Mouse (Mus musculus) intestine, postnatal 0 days (tissue): ENCODE results near the gene Itpr1. TPM values are rescaled to one million over a fixed set of nuclear protein-coding genes. Genes with fewer than 3 reads are reported as not detected.

ENCODE experiments used
- ATAC-seq: fragments of 200-750 bp; cut with Nextera tagmentation; 2 replicates; pipeline ENCODE4 v1.8.0; 2017; ENCODE audit warnings: mild to moderate bottlenecking, moderate TSS enrichment, moderate library complexity
- H3K27ac ChIP-seq: fragments of 300-500 bp; sonication (generic); 2 replicates; pipeline ENCODE4 v1.5.1; 2014; ENCODE audit warnings: mild to moderate bottlenecking, low read depth, low read length, moderate library complexity
- H3K27me3 ChIP-seq: fragments of 300-500 bp; sonication (generic); replicated peaks from 2 replicates; pipeline ENCODE4 v1.6.1; 2014; ENCODE audit warnings: low read length, mixed read lengths; ENCODE audit not compliant: control insufficient read depth, insufficient read depth
- H3K36me3 ChIP-seq: fragments of 300-500 bp; sonication (generic); 2 replicates; pipeline ENCODE4 v1.6.1; 2014; ENCODE audit warnings: mild to moderate bottlenecking, moderate library complexity; ENCODE audit not compliant: control insufficient read depth, insufficient read depth
- H3K4me1 ChIP-seq: fragments of 300-500 bp; sonication (generic); replicated peaks from 2 replicates; pipeline ENCODE4 v1.6.1; 2014; ENCODE audit warnings: antibody characterized with exemption, low read length, mixed read lengths; ENCODE audit not compliant: control insufficient read depth, insufficient read depth
- H3K4me2 ChIP-seq: fragments of 300-500 bp; sonication (generic); replicated peaks from 2 replicates; pipeline ENCODE4 v1.6.1; 2014; ENCODE audit warnings: low read depth, mild to moderate bottlenecking, moderate library complexity
- H3K4me3 ChIP-seq: fragments of 300-500 bp; sonication (generic); 2 replicates; pipeline ENCODE4 v1.5.1; 2014; ENCODE audit warnings: low read depth, low read length
- H3K9ac ChIP-seq: fragments of 300-500 bp; sonication (generic); 2 replicates; pipeline ENCODE4 v1.6.1; 2014; ENCODE audit warnings: mild to moderate bottlenecking, low read depth, low read length
- H3K9me3 ChIP-seq: fragments of 300-500 bp; sonication (generic); 2 replicates; pipeline ENCODE4 v1.6.1; 2016; ENCODE audit warnings: mixed run types; ENCODE audit not compliant: control insufficient read depth
- CTCF ChIP-seq: sonication (generic); IDR thresholded peaks from 2 replicates; pipeline ENCODE4 v1.5.1; 2016; ENCODE audit warnings: low read depth, mild to moderate bottlenecking, control low read depth, antibody characterized with exemption, moderate library complexity
- WGBS: fragments of 180-500 bp; shearing (Covaris S2); extraction: QIAGEN DNeasy Blood & Tissue Kit; methylation state at CpG from one replicate; pipeline ENCODE4 v1.1.7; 2014; 5-methylcytosine and 5-hydroxymethylcytosine counted together
- polyA plus RNA-seq: library from polyadenylated mRNA; unstranded; fragments of >200 nt; fragmentation: Nextera tagmentation; extraction: Ambion mirVana; gene quantifications from 2 replicates; pipeline ENCODE4 v1.2.1, GENCODE M21; 2015

The Itpr1 gene
- polyA plus RNA-seq, 1 experiment from 2014 or later, result 6.4 TPM

DNA sequence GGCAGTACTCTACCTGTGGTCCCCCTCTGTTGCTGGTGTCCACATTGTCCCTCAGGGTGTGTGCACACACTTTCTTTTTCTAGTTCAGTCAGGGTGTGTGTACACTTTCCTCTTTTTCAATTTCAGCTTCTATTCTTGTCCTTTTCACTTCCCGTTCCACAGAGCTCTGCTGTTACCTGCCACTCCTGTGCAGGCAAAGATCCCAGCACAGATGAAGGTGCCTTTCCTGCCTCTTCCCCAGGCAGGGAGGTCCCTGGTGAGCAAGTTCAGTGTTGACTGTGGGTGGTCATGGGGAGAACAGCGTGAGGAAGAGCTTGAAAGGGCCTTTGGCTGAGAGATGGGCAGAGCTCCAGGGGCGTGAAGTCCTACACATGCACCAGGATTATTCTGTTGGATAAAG, 76.1 kb downstream of the Itpr1 start:
- no peaks in the 10 kb centered on the region for H3K27me3 ChIP-seq
- no peaks in the 10 kb centered on the region for H3K4me1 ChIP-seq
- WGBS, result 68% methylated on average over 3 of the region's 3 CpGs
- no peaks in the 10 kb centered on the region for H3K36me3 ChIP-seq
- no peak overlapping the region for H3K4me3 ChIP-seq
- no peak for ATAC-seq
- H3K9me3 ChIP-seq, result no peaks in the 10 kb centered on the region
- H3K9ac ChIP-seq, result no peak overlapping the region
- no peak overlapping the region for H3K27ac ChIP-seq
- H3K4me2 ChIP-seq, result no peak overlapping the region
- no peak for TF ChIP-seq CTCF

DNA sequence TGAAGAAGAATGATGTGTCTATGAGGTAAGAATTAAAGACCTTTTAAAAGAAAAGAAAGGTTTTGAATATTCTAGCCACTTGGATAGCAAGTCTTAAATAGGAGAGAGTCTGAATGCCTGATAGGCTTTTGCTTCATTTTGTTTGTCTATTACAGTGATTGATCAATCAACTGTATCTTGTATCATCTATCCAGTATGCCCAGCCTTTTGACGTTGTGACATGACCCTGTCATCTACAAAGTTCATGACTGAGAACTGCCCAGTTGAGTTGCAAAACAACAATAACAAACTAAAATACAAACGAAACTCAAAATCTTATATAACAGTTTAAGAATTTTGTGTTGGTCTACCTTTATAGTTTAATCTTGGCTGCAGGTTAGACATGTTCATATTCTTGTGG, 78.1 kb downstream of the Itpr1 start:
- Histone ChIP-seq H3K9me3 (no peaks in the 10 kb centered on the region), H3K4me3 (no peak overlapping the region), H3K27me3 (no peaks in the 10 kb centered on the region), H3K9ac (no peak overlapping the region), H3K27ac (no peak overlapping the region), H3K36me3 (no peaks in the 10 kb centered on the region), H3K4me2 (no peak overlapping the region), H3K4me1 (no peaks in the 10 kb centered on the region)
- no peak for TF ChIP-seq CTCF
- no peak for ATAC-seq
- 87% methylated on average over 2 of the region's 2 CpGs for WGBS

DNA sequence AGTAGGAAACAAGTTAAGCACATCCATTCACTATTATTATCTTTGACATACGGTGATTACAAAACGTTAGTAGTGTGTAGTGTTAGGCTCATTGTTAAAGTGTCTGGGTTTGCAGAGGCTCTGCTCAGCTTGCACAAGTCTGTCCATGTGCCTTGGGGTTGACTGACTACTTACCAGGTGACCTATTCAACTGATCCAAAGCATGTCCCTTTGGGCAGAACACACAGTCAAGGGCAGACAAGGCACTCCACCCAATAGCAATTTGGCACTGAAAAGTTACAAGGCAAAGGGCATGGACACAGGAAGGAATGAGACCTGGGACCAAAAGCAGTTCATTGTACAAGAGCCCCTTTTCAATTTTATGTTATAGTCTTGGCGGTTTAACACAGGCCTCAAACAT, 78.7 kb downstream of the Itpr1 start:
- Histone ChIP-seq H3K27ac (no peak overlapping the region), H3K36me3 (no peaks in the 10 kb centered on the region), H3K4me2 (no peak overlapping the region), H3K4me1 (no peaks in the 10 kb centered on the region), H3K27me3 (no peaks in the 10 kb centered on the region), H3K9ac (no peak overlapping the region), H3K9me3 (no peaks in the 10 kb centered on the region), H3K4me3 (no peak overlapping the region)
- WGBS, result 89% methylated on average over 3 of the region's 3 CpGs
- ATAC-seq, result no peak
- no peak for TF ChIP-seq CTCF

DNA sequence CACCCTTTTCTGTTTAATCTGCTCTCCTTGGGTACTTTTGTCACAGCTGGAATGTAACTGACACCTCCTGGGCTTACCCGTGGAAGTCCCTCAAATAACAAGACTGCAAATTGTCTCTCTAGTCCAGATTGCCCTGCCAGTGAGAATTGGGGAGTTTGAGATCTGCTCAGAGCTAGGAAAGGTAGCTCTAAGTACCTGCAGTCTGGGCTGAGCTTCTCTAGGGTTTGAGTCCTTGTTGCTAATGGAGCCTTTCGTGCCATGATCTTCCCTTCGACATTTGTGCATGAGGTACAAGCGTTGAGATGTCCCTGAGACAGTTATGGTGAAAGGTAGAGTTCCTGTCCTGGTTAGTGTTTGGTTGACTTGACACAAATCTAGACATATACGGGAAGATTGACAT, 89.0 kb downstream of the Itpr1 start:
- Histone ChIP-seq H3K4me3 (no peak overlapping the region), H3K27me3 (no peaks in the 10 kb centered on the region), H3K9me3 (no peaks in the 10 kb centered on the region), H3K4me2 (no peak overlapping the region), H3K4me1 (no peaks in the 10 kb centered on the region), H3K36me3 (no peaks in the 10 kb centered on the region), H3K27ac (no peak overlapping the region), H3K9ac (no peak overlapping the region)
- TF ChIP-seq CTCF, result no peak
- ATAC-seq, result no peak
- WGBS, result 85% methylated on average over 5 of the region's 5 CpGs

DNA sequence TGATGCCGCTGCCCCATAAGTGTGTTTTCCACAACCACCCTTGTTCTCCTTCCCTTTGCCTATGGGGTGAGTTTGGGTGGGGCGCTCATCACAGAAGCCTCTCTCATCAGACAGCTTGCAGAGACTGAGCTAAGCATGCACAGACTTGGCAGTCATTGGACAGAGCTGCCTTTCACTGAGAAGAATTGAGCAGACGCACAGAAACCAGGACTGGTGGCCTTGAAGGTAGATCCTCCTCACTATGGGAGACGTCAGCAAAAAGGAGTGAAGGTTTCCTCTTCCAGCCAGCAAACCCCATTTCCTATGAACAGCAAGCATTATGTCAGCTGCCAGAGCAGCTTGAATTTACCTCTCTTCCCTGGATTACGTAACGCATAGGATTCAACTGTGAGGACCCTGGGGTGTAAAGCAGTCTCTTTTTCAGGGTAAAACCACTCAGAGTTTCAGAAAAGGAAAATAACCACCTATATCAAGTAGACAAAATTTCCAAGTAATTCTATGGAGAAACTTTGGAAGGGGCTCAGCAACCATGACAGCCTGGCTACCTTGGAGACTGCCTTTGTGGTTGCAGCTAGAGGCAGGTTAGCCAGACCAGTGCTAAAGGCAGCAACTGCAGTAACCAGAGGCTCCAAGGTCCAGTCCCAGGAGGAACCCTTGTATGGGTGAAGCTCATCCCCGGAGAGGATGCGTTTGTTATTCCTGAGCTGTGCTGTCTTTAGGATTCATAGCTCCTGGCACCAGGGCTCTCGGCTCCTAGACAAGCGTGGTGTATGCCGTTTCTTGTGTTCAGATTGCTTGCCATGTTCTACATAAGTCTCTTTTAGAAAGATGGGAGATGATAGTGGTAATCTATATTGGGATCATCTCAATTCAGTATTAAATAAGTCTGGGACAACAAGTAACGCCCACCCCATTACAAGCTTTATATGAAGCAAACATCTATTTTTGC, 91.0 kb downstream of the Itpr1 start:
- Histone ChIP-seq H3K4me3 (no peak overlapping the region), H3K4me2 (no peak overlapping the region), H3K36me3 (no peaks in the 10 kb centered on the region), H3K4me1 (no peaks in the 10 kb centered on the region), H3K9me3 (no peaks in the 10 kb centered on the region), H3K27ac (no peak overlapping the region), H3K27me3 (no peaks in the 10 kb centered on the region), H3K9ac (no peak overlapping the region)
- no peak for ATAC-seq
- TF ChIP-seq CTCF, result no peak
- 82% methylated on average over 12 of the region's 12 CpGs for WGBS

DNA sequence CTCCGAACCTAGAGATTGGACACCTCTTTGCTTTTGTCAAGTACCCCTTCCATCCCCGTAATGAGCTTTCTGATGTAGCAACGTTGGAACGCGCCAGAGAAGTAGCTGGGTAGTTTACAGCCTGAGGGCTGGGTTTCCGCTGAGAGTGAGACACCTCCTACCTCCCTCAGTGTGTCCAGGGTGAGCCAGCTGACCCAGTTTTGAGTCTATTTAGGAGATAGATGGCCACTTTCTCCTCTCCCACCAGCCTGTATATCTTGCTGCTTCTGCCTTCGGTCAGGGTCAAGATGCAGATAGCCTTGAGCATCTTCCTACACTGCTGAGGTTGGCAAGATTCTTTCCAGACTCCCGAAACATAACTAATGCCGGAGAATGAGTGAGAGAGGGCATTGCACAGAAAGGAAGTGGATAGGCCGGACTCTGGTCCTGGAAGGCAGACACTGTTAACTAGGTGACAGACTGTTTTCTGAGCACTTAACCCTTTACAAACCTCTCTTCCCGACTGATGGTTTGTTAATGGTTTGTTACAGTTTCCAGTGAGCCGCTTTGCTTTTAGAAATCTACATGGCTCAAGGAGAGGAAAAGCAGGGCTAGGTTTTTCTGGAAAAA, 92.4 kb downstream of the Itpr1 start:
- Histone ChIP-seq H3K27me3 (no peaks in the 10 kb centered on the region), H3K36me3 (no peaks in the 10 kb centered on the region), H3K4me1 (no peaks in the 10 kb centered on the region), H3K4me2 (no peak overlapping the region), H3K9ac (no peak overlapping the region), H3K4me3 (no peak overlapping the region), H3K27ac (no peak overlapping the region), H3K9me3 (no peaks in the 10 kb centered on the region)
- no peak for TF ChIP-seq CTCF
- no peak for ATAC-seq
- WGBS, result 44% methylated on average over 12 of the region's 12 CpGs
